Mouse (Mus musculus): Measurements from ENCODE around the gene Stmn1. TPM values are rescaled to one million over a fixed set of nuclear protein-coding genes. Genes with fewer than 3 reads are reported as not detected.
A peak's percentile ranks its signal among the peaks of the same experiment; 100 is the strongest.

Gene Stmn1
- polyA plus RNA-seq, 1 experiment from 2014 or later: 1,729 TPM

GRCm38 (mm10) chr4:134439919-134440318 lies 28.2 kb upstream of the Stmn1 start:
- WGBS: 69% methylated on average over 4 of the region's 4 CpGs
- H3K4me1 ChIP-seq (replicated peaks; ENCODE audit: control insufficient read depth, insufficient read depth, low read length): no peaks in the 10 kb centered on the region

GRCm38 (mm10) chr4:134442216-134442615 lies 25.9 kb upstream of the Stmn1 start:
- Histone ChIP-seq H3K9me3 (ENCODE audit: control insufficient read depth, low read length) (peaks cover 5% of the 10 kb centered on the region; the same call in 1 of the 2 replicates), H3K36me3 (ENCODE audit: control insufficient read depth, insufficient read depth, low read length) (no peaks in the 10 kb centered on the region), H3K9ac (ENCODE audit: low read length) (no peak overlapping the region), H3K27ac (ENCODE audit: low read length) (no peak overlapping the region), H3K27me3 (ENCODE audit: control insufficient read depth, insufficient read depth, low read depth, low read length) (no peaks in the 10 kb centered on the region; the same call in 1 of the 2 replicates), H3K4me3 (ENCODE audit: low read length) (no peak overlapping the region), H3K4me2 (ENCODE audit: low read depth, low read length) (no peak overlapping the region), H3K4me1 (replicated peaks; ENCODE audit: control insufficient read depth, insufficient read depth, low read length) (no peaks in the 10 kb centered on the region)
- 85% methylated on average over 4 of the region's 4 CpGs for WGBS
- no peak for ATAC-seq (ENCODE audit: low read depth)

More at GRCm38 (mm10) chr4:134439919-134440318, 28.2 kb upstream of the Stmn1 start:
- Histone ChIP-seq H3K9ac (ENCODE audit: low read length) (no peak overlapping the region), H3K27me3 (ENCODE audit: control insufficient read depth, insufficient read depth, low read depth, low read length) (no peaks in the 10 kb centered on the region), H3K9me3 (ENCODE audit: control insufficient read depth, low read length) (peaks cover 5% of the 10 kb centered on the region; the same call in 1 of the 2 replicates), H3K27ac (ENCODE audit: low read length) (no peak overlapping the region), H3K36me3 (ENCODE audit: control insufficient read depth, insufficient read depth, low read length) (no peaks in the 10 kb centered on the region), H3K4me2 (ENCODE audit: low read depth, low read length) (no peak overlapping the region), H3K4me3 (ENCODE audit: low read length) (no peak overlapping the region)
- ATAC-seq (ENCODE audit: low read depth): no peak

- Histone ChIP-seq H3K27ac (ENCODE audit: low read length) (no peak overlapping the region), H3K4me2 (ENCODE audit: low read depth, low read length) (no peak overlapping the region), H3K9ac (ENCODE audit: low read length) (no peak overlapping the region), H3K4me1 (replicated peaks; ENCODE audit: control insufficient read depth, insufficient read depth, low read length) (no peaks in the 10 kb centered on the region), H3K9me3 (ENCODE audit: control insufficient read depth, low read length) (peaks cover 5% of the 10 kb centered on the region; the same call in 1 of the 2 replicates), H3K36me3 (ENCODE audit: control insufficient read depth, insufficient read depth, low read length) (no peaks in the 10 kb centered on the region), H3K4me3 (ENCODE audit: low read length) (no peak overlapping the region), H3K27me3 (ENCODE audit: control insufficient read depth, insufficient read depth, low read depth, low read length) (no peaks in the 10 kb centered on the region; the same call in 1 of the 2 replicates)
- peak; percentile 57 for ATAC-seq (ENCODE audit: low read depth)
- WGBS: 29% methylated on average over 7 of the region's 7 CpGs
Observed at GRCm38 (mm10) chr4:134443589-134443988, 24.5 kb upstream of the Stmn1 start.

GRCm38 (mm10) chr4:134444949-134445348 lies 23.2 kb upstream of the Stmn1 start:
- Histone ChIP-seq H3K27me3 (ENCODE audit: control insufficient read depth, insufficient read depth, low read depth, low read length) (no peaks in the 10 kb centered on the region; the same call in 1 of the 2 replicates), H3K4me2 (ENCODE audit: low read depth, low read length) (no peak overlapping the region), H3K36me3 (ENCODE audit: control insufficient read depth, insufficient read depth, low read length) (no peaks in the 10 kb centered on the region), H3K4me3 (ENCODE audit: low read length) (no peak overlapping the region), H3K4me1 (replicated peaks; ENCODE audit: control insufficient read depth, insufficient read depth, low read length) (no peaks in the 10 kb centered on the region), H3K9me3 (ENCODE audit: control insufficient read depth, low read length) (peaks cover 5% of the 10 kb centered on the region; the same call in 1 of the 2 replicates), H3K9ac (ENCODE audit: low read length) (no peak overlapping the region), H3K27ac (ENCODE audit: low read length) (no peak overlapping the region)
- 38% methylated on average over 7 of the region's 7 CpGs for WGBS
- ATAC-seq (ENCODE audit: low read depth): no peak

GRCm38 (mm10) chr4:134445489-134445888 lies 22.6 kb upstream of the Stmn1 start:
- H3K27ac ChIP-seq (ENCODE audit: low read length): no peak overlapping the region
- no peak overlapping the region for H3K4me3 ChIP-seq (ENCODE audit: low read length)
- no peak overlapping the region for H3K4me2 ChIP-seq (ENCODE audit: low read depth, low read length)
- peaks cover 4% of the 10 kb centered on the region for H3K4me1 ChIP-seq (replicated peaks; ENCODE audit: control insufficient read depth, insufficient read depth, low read length)
- no peak for ATAC-seq (ENCODE audit: low read depth)
- peaks cover 5% of the 10 kb centered on the region; the same call in 1 of the 2 replicates for H3K9me3 ChIP-seq (ENCODE audit: control insufficient read depth, low read length)
- H3K36me3 ChIP-seq (ENCODE audit: control insufficient read depth, insufficient read depth, low read length): no peaks in the 10 kb centered on the region
- peaks cover 3% of the 10 kb centered on the region; the same call in 1 of the 2 replicates for H3K27me3 ChIP-seq (ENCODE audit: control insufficient read depth, insufficient read depth, low read depth, low read length)
- WGBS: 32% methylated on average over 1 of the region's 1 CpGs
- H3K9ac ChIP-seq (ENCODE audit: low read length): no peak overlapping the region

GRCm38 (mm10) chr4:134447966-134448365 lies 20.2 kb upstream of the Stmn1 start:
- no peak overlapping the region for H3K4me2 ChIP-seq (ENCODE audit: low read depth, low read length)
- H3K9me3 ChIP-seq (ENCODE audit: control insufficient read depth, low read length): peaks cover 2% of the 10 kb centered on the region; the same call in 1 of the 2 replicates
- H3K4me3 ChIP-seq (ENCODE audit: low read length): no peak overlapping the region
- ATAC-seq (ENCODE audit: low read depth): no peak
- H3K9ac ChIP-seq (ENCODE audit: low read length): no peak overlapping the region
- H3K4me1 ChIP-seq (replicated peaks; ENCODE audit: control insufficient read depth, insufficient read depth, low read length): peaks cover 6% of the 10 kb centered on the region
- 31% methylated on average over 23 of the region's 23 CpGs for WGBS
- peaks cover 13% of the 10 kb centered on the region for H3K27me3 ChIP-seq (ENCODE audit: control insufficient read depth, insufficient read depth, low read depth, low read length)
- no peaks in the 10 kb centered on the region for H3K36me3 ChIP-seq (ENCODE audit: control insufficient read depth, insufficient read depth, low read length)
- no peak overlapping the region for H3K27ac ChIP-seq (ENCODE audit: low read length)

- H3K9me3 ChIP-seq (ENCODE audit: control insufficient read depth, low read length): no peaks in the 10 kb centered on the region
- no peak overlapping the region for H3K9ac ChIP-seq (ENCODE audit: low read length)
- peaks cover 6% of the 10 kb centered on the region for H3K4me1 ChIP-seq (replicated peaks; ENCODE audit: control insufficient read depth, insufficient read depth, low read length)
- H3K4me3 ChIP-seq (ENCODE audit: low read length): no peak overlapping the region
- WGBS: 40% methylated on average over 13 of the region's 13 CpGs
- no peak overlapping the region for H3K4me2 ChIP-seq (ENCODE audit: low read depth, low read length)
- ATAC-seq (ENCODE audit: low read depth): peak; percentile 56; the same call in 1 of the 2 replicates
- H3K27ac ChIP-seq (ENCODE audit: low read length): no peak overlapping the region
- H3K27me3 ChIP-seq (ENCODE audit: control insufficient read depth, insufficient read depth, low read depth, low read length): peaks cover 28% of the 10 kb centered on the region
- H3K36me3 ChIP-seq (ENCODE audit: control insufficient read depth, insufficient read depth, low read length): no peaks in the 10 kb centered on the region
Observed at GRCm38 (mm10) chr4:134449595-134450391, 18.3 kb upstream of the Stmn1 start.

GRCm38 (mm10) chr4:134450392-134451195 lies 17.5 kb upstream of the Stmn1 start:
- H3K9me3 ChIP-seq (ENCODE audit: control insufficient read depth, low read length): no peaks in the 10 kb centered on the region
- H3K4me1 ChIP-seq (replicated peaks; ENCODE audit: control insufficient read depth, insufficient read depth, low read length): peaks cover 6% of the 10 kb centered on the region
- 28% methylated on average over 20 of the region's 20 CpGs for WGBS
- H3K4me2 ChIP-seq (ENCODE audit: low read depth, low read length): no peak overlapping the region
- H3K27me3 ChIP-seq (ENCODE audit: control insufficient read depth, insufficient read depth, low read depth, low read length): peaks cover 28% of the 10 kb centered on the region
- H3K9ac ChIP-seq (ENCODE audit: low read length): no peak overlapping the region
- H3K4me3 ChIP-seq (ENCODE audit: low read length): no peak overlapping the region
- H3K27ac ChIP-seq (ENCODE audit: low read length): no peak overlapping the region
- ATAC-seq (ENCODE audit: low read depth): no peak; the same call in 1 of the 2 replicates
- H3K36me3 ChIP-seq (ENCODE audit: control insufficient read depth, insufficient read depth, low read length): no peaks in the 10 kb centered on the region

- Histone ChIP-seq H3K4me2 (ENCODE audit: low read depth, low read length) (no peak overlapping the region; the same call in 1 of the 2 replicates), H3K9me3 (ENCODE audit: control insufficient read depth, low read length) (no peaks in the 10 kb centered on the region), H3K36me3 (ENCODE audit: control insufficient read depth, insufficient read depth, low read length) (no peaks in the 10 kb centered on the region), H3K4me3 (ENCODE audit: low read length) (no peak overlapping the region), H3K27me3 (ENCODE audit: control insufficient read depth, insufficient read depth, low read depth, low read length) (peaks cover 28% of the 10 kb centered on the region), H3K27ac (ENCODE audit: low read length) (no peak overlapping the region), H3K9ac (ENCODE audit: low read length) (no peak overlapping the region), H3K4me1 (replicated peaks; ENCODE audit: control insufficient read depth, insufficient read depth, low read length) (peaks cover 6% of the 10 kb centered on the region)
- ATAC-seq (ENCODE audit: low read depth): no peak
- WGBS: 47% methylated on average over 9 of the region's 9 CpGs
Observed at GRCm38 (mm10) chr4:134451484-134451883, 16.6 kb upstream of the Stmn1 start.

Measured in lung, embryonic 16.5 days (tissue).